Mouse (Mus musculus) liver, embryonic 14.5 days (tissue): ENCODE measurements around the gene Smndc1.

Experiments
- CTCF ChIP-seq: IDR thresholded peaks from 2 replicates; pipeline ENCODE4 v1.5.1; 2016; ENCODE audit warnings: antibody characterized with exemption, low read depth, control low read depth
- EP300 ChIP-seq: IDR thresholded peaks from 2 replicates; pipeline ENCODE4 v1.6.1; 2016; ENCODE audit warnings: antibody characterized with exemption, low read depth

DNA sequence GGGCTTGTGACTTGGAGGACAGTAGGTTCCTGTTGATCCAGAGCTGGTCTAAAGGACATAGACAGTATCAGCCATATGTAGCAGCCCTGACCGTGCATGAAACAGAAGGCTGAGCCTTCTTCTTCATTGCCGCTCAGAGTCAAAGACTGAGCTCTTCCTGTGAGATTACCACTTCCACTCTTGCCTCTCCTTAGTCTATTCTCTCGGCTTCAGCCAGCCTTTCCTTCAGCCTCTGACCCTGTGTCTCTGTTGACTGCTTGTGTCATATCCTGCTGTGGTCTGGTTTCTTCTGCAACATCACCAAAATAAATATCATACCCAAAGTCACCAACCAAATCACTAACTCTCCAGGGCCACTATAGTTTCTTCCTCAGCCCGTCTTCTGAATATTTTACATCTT lies 8.8 kb upstream of the Smndc1 start:
- TF ChIP-seq EP300: no peak
- no peak for TF ChIP-seq CTCF
